Mouse (Mus musculus) midbrain, embryonic 15.5 days (tissue): Measurements from ENCODE around the gene Trpc4ap. TPM values are rescaled to one million over a fixed set of nuclear protein-coding genes. Genes with fewer than 3 reads are reported as not detected.

Source experiments
- ATAC-seq: fragments of 200-750 bp; cut with Nextera tagmentation; replicated peaks from 2 replicates; pipeline ENCODE4 v1.8.0; 2017; ENCODE audit warnings: moderate TSS enrichment
- H3K27ac ChIP-seq: fragments of 300-500 bp; sonication (generic); 2 replicates; pipeline ENCODE4 v1.5.1; 2015; ENCODE audit warnings: mild to moderate bottlenecking, inconsistent platforms
- H3K27me3 ChIP-seq: fragments of 300-500 bp; sonication (generic); replicated peaks from 2 replicates; pipeline ENCODE4 v1.6.1; 2015; ENCODE audit warnings: inconsistent platforms
- H3K36me3 ChIP-seq: fragments of 300-500 bp; sonication (generic); replicated peaks from 2 replicates; pipeline ENCODE4 v1.6.1; 2015; ENCODE audit warnings: inconsistent platforms
- H3K4me1 ChIP-seq: fragments of 300-500 bp; sonication (generic); 2 replicates; pipeline ENCODE4 v1.6.1; 2015; ENCODE audit warnings: inconsistent platforms
- H3K4me2 ChIP-seq: fragments of 300-500 bp; sonication (generic); 2 replicates; pipeline ENCODE4 v1.6.1; 2015; ENCODE audit warnings: inconsistent platforms, mild to moderate bottlenecking, moderate library complexity
- H3K4me3 ChIP-seq: fragments of 300-500 bp; sonication (generic); 2 replicates; pipeline ENCODE4 v1.5.1; 2015; ENCODE audit warnings: mild to moderate bottlenecking, inconsistent platforms
- H3K9ac ChIP-seq: fragments of 300-500 bp; sonication (generic); 2 replicates; pipeline ENCODE4 v1.6.1; 2015; ENCODE audit warnings: mild to moderate bottlenecking, inconsistent platforms
- H3K9me3 ChIP-seq: fragments of 300-500 bp; sonication (generic); 2 replicates; pipeline ENCODE4 v1.6.1; 2016; ENCODE audit warnings: inconsistent platforms
- WGBS: fragments of 180-500 bp; shearing (Covaris S2); methylation state at CpG from one replicate; pipeline ENCODE4 v1.1.7; 2015; ENCODE audit warnings: mixed read lengths; 5-methylcytosine and 5-hydroxymethylcytosine counted together
- microRNA counts: library from miRNA; unstranded; fragments of <30 nt; microRNA quantifications from one replicate; lab custom pipeline; 2016
- microRNA-seq: library from miRNA; unstranded; fragments of <30 nt; microRNA quantifications from one replicate; pipeline ENCODE4, GENCODE M21; 2016
- polyA plus RNA-seq: library from polyadenylated mRNA; unstranded; fragments of >200 nt; fragmentation: Nextera tagmentation; extraction: Ambion mirVana; gene quantifications from 2 replicates; pipeline ENCODE4 v1.2.1, GENCODE M21; 2015

Trpc4ap gene
- polyA plus RNA-seq, 1 experiment from 2014 or later: 166 TPM

DNA sequence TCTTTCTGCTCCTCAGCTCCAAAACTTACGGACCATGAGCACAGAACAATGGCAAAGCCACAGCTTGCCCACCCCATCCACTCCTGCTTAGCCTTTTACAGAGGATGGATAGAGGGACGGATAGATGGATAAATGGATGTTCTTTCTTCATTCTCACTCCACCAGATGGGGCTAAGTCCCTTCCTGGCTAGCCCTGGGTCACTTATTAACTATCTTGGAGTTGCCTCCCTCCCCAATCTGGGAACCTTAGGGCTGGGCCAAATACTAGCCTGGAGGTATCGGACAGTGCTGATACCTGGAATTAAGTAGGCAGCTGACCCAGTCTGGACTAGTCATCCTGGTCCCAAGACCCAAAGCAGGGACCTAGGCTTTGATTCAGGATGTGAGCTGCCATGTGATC is 88.5 kb downstream of the Trpc4ap start:
- no peak for ATAC-seq

GRCm38 (mm10) chr2:155595516-155595915 is 96.7 kb downstream of the Trpc4ap start:
- H3K9me3 ChIP-seq: no peaks in the 10 kb centered on the region
- WGBS: 80% methylated on average over 6 of the region's 6 CpGs
- ATAC-seq: no peak

More for the DNA sequence above, 88.5 kb downstream of the Trpc4ap start:
- H3K4me3 ChIP-seq: no peak overlapping the region
- no peak overlapping the region for H3K4me2 ChIP-seq
- H3K4me1 ChIP-seq: no peaks in the 10 kb centered on the region
- H3K36me3 ChIP-seq: no peaks in the 10 kb centered on the region
- H3K9me3 ChIP-seq: no peaks in the 10 kb centered on the region
- WGBS: 66% methylated on average over 3 of the region's 3 CpGs
- H3K27ac ChIP-seq: no peak overlapping the region
- H3K9ac ChIP-seq: no peak overlapping the region
- H3K27me3 ChIP-seq: no peaks in the 10 kb centered on the region

DNA sequence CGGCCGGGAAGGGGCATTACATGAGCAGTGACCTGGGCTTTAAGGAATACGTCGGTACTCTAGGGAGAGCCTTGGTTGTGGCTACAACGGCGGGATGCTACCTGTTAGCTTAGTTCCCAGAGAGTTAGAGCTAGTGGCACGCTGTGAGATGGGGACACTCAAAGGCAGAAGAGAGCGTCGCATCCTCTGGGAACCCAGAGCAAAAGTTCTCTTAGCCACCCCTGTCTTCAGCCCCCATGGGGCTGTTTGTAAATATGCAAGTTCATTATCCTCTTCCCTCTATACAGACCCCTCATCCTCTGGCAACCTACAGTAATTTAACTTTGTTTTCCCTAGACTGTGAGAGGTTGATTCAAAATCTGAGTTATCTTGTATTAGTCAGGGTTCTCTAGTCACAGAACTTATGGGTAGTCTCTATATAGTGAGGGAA is 99.3 kb downstream of the Trpc4ap start:
- Histone ChIP-seq H3K36me3 (no peaks in the 10 kb centered on the region), H3K9ac (peak overlapping the region; percentile 61), H3K27me3 (no peaks in the 10 kb centered on the region), H3K4me2 (peak overlapping the region; percentile 90), H3K9me3 (no peaks in the 10 kb centered on the region), H3K4me3 (peak overlapping the region; percentile 68), H3K4me1 (peaks cover 12% of the 10 kb centered on the region), H3K27ac (peak overlapping the region; percentile 77)
- ATAC-seq: no peak
- 1% methylated on average over 9 of the region's 9 CpGs for WGBS

More at GRCm38 (mm10) chr2:155595516-155595915, 96.7 kb downstream of the Trpc4ap start:
- no peaks in the 10 kb centered on the region for H3K27me3 ChIP-seq
- H3K36me3 ChIP-seq: no peaks in the 10 kb centered on the region
- no peak overlapping the region for H3K9ac ChIP-seq
- H3K4me2 ChIP-seq: no peak overlapping the region
- no peak overlapping the region for H3K4me3 ChIP-seq
- H3K27ac ChIP-seq: no peak overlapping the region
- peaks cover 12% of the 10 kb centered on the region for H3K4me1 ChIP-seq

DNA sequence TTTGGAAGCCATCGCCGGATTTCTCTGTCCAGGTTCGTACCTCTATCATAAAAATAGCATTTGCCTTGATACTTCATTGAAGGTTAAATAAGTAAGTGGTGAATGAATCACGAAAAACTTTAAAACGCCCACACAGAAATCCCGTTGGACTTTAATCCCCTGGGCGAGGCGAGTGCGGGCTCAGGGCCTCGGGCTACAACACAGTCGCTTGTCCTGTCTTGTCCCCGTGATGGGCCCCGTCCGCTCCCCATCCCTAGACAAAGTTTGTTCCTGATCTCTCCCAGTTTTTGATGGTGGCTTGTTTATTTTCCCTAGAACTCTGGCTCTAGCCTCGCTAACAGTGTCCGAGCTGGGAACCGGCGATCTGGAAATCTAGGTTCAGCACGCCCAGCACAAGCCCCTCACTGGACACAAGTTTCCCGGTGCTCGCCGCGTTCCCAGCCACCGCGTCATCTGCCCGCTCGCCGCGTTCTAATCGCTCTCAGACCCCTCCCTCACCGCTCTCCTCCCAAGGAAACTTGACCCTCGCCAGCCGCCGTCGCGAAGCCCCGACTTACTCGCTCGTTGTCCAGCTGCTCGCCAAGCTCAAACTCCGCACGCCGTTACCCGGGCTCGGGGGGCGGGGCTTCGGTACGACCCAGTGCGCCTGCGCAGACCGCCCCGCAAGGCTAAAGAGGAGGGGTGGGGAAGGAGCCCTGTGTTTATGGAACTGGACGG is 99.9 kb downstream of the Trpc4ap start, which contains the start of gene Gss:
Gss (minus strand) TSS at position 674 of the 717 bp plus-strand sequence.
- Histone ChIP-seq H3K9me3 (no peaks in the 10 kb centered on the region), H3K36me3 (no peaks in the 10 kb centered on the region), H3K27me3 (no peaks in the 10 kb centered on the region), H3K9ac (peak within 1 kb of the TSS; percentile 61), H3K4me2 (peak within 1 kb of the TSS; percentile 90), H3K4me3 (peak within 1 kb of the TSS; percentile 68), H3K27ac (peak within 1 kb of the TSS; percentile 77), H3K4me1 (peaks cover 12% of the 10 kb centered on the region)
- peak; percentile 93 for ATAC-seq
- under 1% methylated on average over 53 of the region's 53 CpGs for WGBS

DNA sequence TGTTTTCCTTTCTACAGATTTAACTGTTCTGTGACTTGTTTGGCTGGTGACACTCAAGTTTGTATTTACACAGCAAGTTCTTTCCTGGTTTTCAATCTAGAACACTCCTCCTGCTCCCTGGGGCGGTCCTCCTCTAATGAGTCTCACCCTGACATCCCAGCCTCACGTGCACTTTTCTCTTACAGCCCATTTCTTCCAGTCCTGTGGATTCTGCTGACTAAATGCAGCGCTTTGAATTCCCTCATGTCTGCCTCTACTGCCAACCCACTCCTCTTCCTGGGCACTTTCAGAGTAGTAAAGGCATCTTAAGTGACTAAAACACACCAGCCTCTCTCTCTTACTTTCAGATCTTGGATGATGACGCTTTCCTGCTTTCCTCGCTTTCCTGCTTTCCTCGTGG is 100.5 kb downstream of the Trpc4ap start:
- Histone ChIP-seq H3K36me3 (no peaks in the 10 kb centered on the region), H3K9me3 (no peaks in the 10 kb centered on the region), H3K9ac (peak overlapping the region; percentile 61), H3K4me3 (peak overlapping the region; percentile 68), H3K4me1 (peaks cover 12% of the 10 kb centered on the region), H3K4me2 (peak overlapping the region; percentile 90), H3K27me3 (no peaks in the 10 kb centered on the region), H3K27ac (peak overlapping the region; percentile 77; the same call in 1 of the 2 replicates)
- ATAC-seq: no peak
- WGBS: 4% methylated on average over 6 of the region's 6 CpGs

DNA sequence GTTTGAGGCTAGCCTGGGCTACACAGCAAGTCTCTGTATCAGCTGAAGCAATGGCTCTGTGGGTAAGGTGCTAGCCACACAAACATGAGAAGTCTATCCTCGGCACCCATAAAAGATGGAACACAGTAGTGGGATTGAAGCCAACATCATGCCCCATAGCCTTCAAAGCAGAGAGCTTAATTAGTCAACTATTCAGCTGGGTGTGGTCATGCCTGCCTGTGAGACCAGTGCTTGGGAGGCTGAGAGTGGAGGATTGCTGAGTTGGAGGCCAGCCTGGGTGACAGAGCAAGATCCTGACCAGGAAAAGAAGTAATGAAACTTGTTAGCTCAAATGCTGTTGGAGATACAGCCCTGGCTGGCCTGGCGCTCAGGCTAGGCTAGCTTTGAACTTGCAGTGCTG is 101.3 kb downstream of the Trpc4ap start:
- Histone ChIP-seq H3K4me3 (no peak overlapping the region), H3K27ac (no peak overlapping the region), H3K4me1 (peaks cover 12% of the 10 kb centered on the region), H3K9me3 (no peaks in the 10 kb centered on the region), H3K36me3 (no peaks in the 10 kb centered on the region), H3K9ac (no peak overlapping the region), H3K4me2 (no peak overlapping the region), H3K27me3 (no peaks in the 10 kb centered on the region)
- no peak for ATAC-seq
- 95% methylated on average over 2 of the region's 2 CpGs for WGBS

- Histone ChIP-seq H3K9me3 (no peaks in the 10 kb centered on the region), H3K36me3 (no peaks in the 10 kb centered on the region), H3K4me1 (peaks cover 12% of the 10 kb centered on the region), H3K27me3 (no peaks in the 10 kb centered on the region), H3K4me2 (no peak overlapping the region), H3K27ac (no peak overlapping the region), H3K4me3 (no peak overlapping the region), H3K9ac (no peak overlapping the region)
- ATAC-seq: no peak
- WGBS: 80% methylated on average over 6 of the region's 6 CpGs
Observed at GRCm38 (mm10) chr2:155589521-155589920, 102.7 kb downstream of the Trpc4ap start.

DNA sequence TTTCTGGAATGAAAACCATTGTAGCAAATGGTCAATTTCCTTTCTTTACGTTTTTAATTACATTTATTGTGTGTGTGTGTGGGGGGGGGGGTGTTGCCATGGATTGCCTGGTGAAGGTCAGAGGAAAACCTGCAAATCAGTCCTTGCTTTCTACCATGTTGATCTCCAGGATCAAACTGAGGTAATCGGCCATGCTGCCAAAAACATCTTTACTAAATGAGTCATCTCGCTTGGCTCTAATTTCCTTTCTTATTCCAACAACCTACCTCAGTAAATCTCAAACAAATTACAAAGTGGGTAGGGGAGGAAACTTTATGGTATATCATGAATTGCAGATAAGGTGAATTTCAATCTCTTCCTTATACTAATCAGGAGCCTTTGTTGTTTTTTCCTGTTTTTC is 104.0 kb downstream of the Trpc4ap start:
- Histone ChIP-seq H3K4me3 (no peak overlapping the region), H3K9me3 (no peaks in the 10 kb centered on the region), H3K27ac (no peak overlapping the region), H3K4me1 (peaks cover 10% of the 10 kb centered on the region), H3K9ac (no peak overlapping the region), H3K36me3 (no peaks in the 10 kb centered on the region), H3K27me3 (no peaks in the 10 kb centered on the region), H3K4me2 (no peak overlapping the region)
- no peak for ATAC-seq
- 87% methylated on average over 3 of the region's 3 CpGs for WGBS

DNA sequence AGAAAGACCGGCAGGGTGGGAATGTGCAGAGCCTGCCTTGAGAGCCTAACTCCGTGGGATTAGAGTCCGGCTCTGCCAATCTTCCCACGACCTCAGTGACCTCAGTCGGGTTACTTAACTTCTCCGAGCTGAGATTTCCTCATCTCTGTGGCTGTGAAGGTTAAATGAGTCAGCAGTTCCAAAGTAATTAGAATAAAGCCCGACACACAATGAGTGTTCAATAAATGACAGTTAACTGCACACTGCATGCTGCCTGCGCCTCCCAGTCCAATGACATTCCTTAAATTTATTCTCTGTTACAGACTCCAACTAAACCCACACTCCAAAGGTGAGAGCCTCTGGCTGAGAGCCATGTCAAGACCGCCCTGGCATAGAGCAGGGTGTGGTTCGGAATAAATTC is 106.7 kb downstream of the Trpc4ap start:
- Histone ChIP-seq H3K36me3 (no peaks in the 10 kb centered on the region), H3K4me3 (no peak overlapping the region), H3K27ac (no peak overlapping the region), H3K4me2 (no peak overlapping the region), H3K9ac (no peak overlapping the region), H3K9me3 (no peaks in the 10 kb centered on the region), H3K27me3 (no peaks in the 10 kb centered on the region), H3K4me1 (no peaks in the 10 kb centered on the region)
- ATAC-seq: no peak
- 29% methylated on average over 10 of the region's 10 CpGs for WGBS

DNA sequence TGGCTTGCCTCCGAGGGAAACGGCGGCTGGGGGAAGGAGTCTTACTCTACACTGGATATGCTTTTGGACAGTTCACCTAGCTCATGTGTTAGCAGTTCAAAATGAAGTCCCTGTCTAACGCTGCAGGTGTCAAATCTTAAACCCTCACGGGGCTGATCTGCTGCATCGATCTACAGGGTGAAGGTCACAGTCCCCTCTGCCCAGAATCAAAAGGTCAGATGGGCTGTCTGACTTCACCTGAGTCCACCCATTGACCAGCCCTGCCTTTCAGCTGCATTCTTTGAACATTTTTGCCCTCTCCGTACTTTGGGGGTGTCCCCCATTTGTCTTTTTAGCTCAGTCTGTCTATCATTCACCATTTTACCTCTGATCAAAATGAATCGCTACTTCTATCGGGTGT is 107.1 kb downstream of the Trpc4ap start:
- no peak overlapping the region for H3K9ac ChIP-seq
- H3K4me2 ChIP-seq: no peak overlapping the region
- no peaks in the 10 kb centered on the region for H3K36me3 ChIP-seq
- H3K4me1 ChIP-seq: no peaks in the 10 kb centered on the region
- no peak overlapping the region for H3K27ac ChIP-seq
- ATAC-seq: no peak
- H3K4me3 ChIP-seq: no peak overlapping the region
- WGBS: 66% methylated on average over 9 of the region's 9 CpGs
- H3K9me3 ChIP-seq: no peaks in the 10 kb centered on the region
- H3K27me3 ChIP-seq: no peaks in the 10 kb centered on the region

MicroRNAs encoded within 50 kb of the gene (microRNA counts, 519-probe panel; counts per million panel counts)
- not detected for microRNA mmu-miR-499 (lab: Ali Mortazavi, UCI)

Small RNA genes lying within 50 kb of the gene (microRNA-seq; reads per million reads assigned to microRNA genes)
- 7.2 reads per million, percentile 28 among the genes with 10 or more reads in this experiment for gene Mir499

Other genes with a start within 250 kb of the Trpc4ap start
- gene Ncoa6, start 218.5 kb downstream of the Trpc4ap start, polyA plus RNA-seq: 26.1 and 28.9 TPM in 2 replicates
- gene Acss2, start 174.4 kb downstream of the Trpc4ap start, polyA plus RNA-seq: 28.0 and 28.9 TPM in 2 replicates
- gene Ggt7, start 174.1 kb downstream of the Trpc4ap start, polyA plus RNA-seq: 79.4 and 81.0 TPM in 2 replicates
- gene Gss, start 99.6 kb downstream of the Trpc4ap start, polyA plus RNA-seq: 15.3 and 16.3 TPM in 2 replicates
- gene Myh7b, start 81.2 kb downstream of the Trpc4ap start, polyA plus RNA-seq: 0.64 and 1.2 TPM in 2 replicates
- gene Edem2, start 37.1 kb upstream of the Trpc4ap start, polyA plus RNA-seq: 51.0 and 52.7 TPM in 2 replicates
- gene Gm17581, start 43.5 kb upstream of the Trpc4ap start, polyA plus RNA-seq: not detected in 2 replicates
- gene Procr, start 58.7 kb upstream of the Trpc4ap start, polyA plus RNA-seq: 2.3 and 3.2 TPM in 2 replicates
- 19.3 and 21.6 TPM in 2 replicates for gene Mmp24, start 83.0 kb upstream of the Trpc4ap start, polyA plus RNA-seq
- gene BC029722, start 127.0 kb upstream of the Trpc4ap start, polyA plus RNA-seq: 39.5 and 40.2 TPM in 2 replicates
- 140 and 156 TPM in 2 replicates for gene Eif6, start 134.5 kb upstream of the Trpc4ap start, polyA plus RNA-seq
- 0.54 and 0.60 TPM in 2 replicates for gene Fam83c, start 142.5 kb upstream of the Trpc4ap start, polyA plus RNA-seq
- 63.6 and 68.8 TPM in 2 replicates for gene Uqcc1, start 237.9 kb upstream of the Trpc4ap start, polyA plus RNA-seq
- gene Gm15557, start 248.3 kb upstream of the Trpc4ap start, polyA plus RNA-seq: not detected in 2 replicates